Comparison of ENCODE assay signal across 9 mouse cellular contexts in the genomic region with DNA sequence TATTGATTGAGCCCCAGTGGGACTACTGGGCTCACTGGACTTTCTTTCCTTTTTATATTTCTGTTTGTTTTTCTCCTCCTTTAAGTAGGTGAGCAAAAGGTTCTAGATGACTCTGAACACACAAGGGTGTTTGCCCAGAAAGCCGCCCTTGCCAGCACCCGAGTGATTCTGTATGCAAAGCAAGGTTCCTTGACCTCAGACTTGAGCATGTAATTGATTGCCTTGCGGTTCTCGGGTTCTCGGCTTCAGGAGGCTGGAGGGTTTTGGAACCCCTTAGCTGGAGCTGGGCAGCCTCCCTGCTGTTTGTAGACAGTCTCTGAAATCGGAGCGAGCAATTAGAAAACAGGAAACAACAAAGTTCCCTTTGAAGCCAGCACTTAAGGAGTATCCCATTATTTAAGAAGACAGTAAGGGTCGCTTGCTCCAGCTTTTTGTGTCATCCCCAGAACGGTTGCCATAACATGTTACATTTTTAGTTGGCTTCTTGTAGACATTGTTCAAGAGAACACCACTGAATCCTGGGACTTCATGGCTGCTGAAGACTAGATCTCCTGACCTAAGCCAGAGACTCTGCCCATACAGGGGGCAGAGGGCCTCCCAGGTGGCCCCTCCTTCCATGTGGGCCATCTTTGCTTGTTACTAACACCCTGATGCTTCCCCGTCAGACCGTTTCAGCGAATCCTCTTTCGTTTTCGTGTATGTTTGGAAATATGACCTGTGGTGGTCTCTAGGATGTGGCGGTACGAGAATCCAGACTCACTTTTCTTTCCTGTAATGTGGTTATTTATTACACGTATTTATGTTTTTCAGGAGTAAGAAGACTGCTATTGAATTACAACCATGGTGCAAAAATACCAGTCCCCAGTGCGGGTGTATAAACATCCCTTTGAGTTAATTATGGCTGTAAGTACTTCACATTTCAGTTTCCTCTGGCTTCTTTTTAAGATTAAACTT. TPM values are rescaled to one million over a fixed set of nuclear protein-coding genes. Genes with fewer than 3 reads are reported as not detected.
DNase-seq lines count a peak whose midpoint lies in the region; ATAC-seq and TF ChIP-seq lines count a peak whose summit lies in the region.
"Had no signal": no experiment of that assay in that cellular context is flagged by ENCODE, and none has a peak within 500 bp of the region (broad histone marks: within the 10 kb centered on the region; RNA-seq: fewer than 3 reads in every experiment).

No protein-coding gene starts in this region.

- peak overlapping the region; percentile 98; the same call in 1 of the 2 replicates for H3K27ac ChIP-seq in heart, embryonic 12.5 days (ENCODE audit: poor library complexity, severe bottlenecking)
- H3K27ac ChIP-seq in hindbrain, postnatal 0 days = 0 out of 2 replicates have a peak overlapping the region, but pooled peaks have one; percentile 20
- no peak overlapping the region for H3K27ac ChIP-seq in midbrain, embryonic 12.5 days (replicated peaks)

- ATAC-seq in heart, embryonic 12.5 days (ENCODE audit: insufficient number of reproducible peaks, low FRiP score) = no peak
- ATAC-seq in hindbrain, postnatal 0 days = no peak
- no peak for ATAC-seq in midbrain, embryonic 12.5 days (ENCODE audit: low FRiP score, low read depth)
- ATAC-seq: Patski had no signal

- intact Hi-C loops in heart, postnatal 14 days (cut with DNase I) = loop anchor here (2.0 kb wide), 2 partner anchors 18 to 36 kb away; no protein-coding TSS in a partner anchor

- 65% methylated on average over 18 of the region's 18 CpGs for WGBS in heart, embryonic 12.5 days
- 41% methylated on average over 18 of the region's 18 CpGs for WGBS in hindbrain, postnatal 0 days
- WGBS in midbrain, embryonic 12.5 days = 59% methylated on average over 18 of the region's 18 CpGs

- H3K9ac ChIP-seq in heart, embryonic 12.5 days = peak overlapping the region; percentile 95
- H3K9ac ChIP-seq in hindbrain, postnatal 0 days (replicated peaks; ENCODE audit: low read length) = peak overlapping the region; percentile 73; the same call in 1 of the 2 replicates
- no peak overlapping the region for H3K9ac ChIP-seq in midbrain, embryonic 12.5 days (replicated peaks)

- no peaks in the 10 kb centered on the region for H3K27me3 ChIP-seq in heart, embryonic 12.5 days (replicated peaks)
- no peaks in the 10 kb centered on the region for H3K27me3 ChIP-seq in hindbrain, postnatal 0 days (ENCODE audit: insufficient read depth, low read length)
- no peaks in the 10 kb centered on the region for H3K27me3 ChIP-seq in midbrain, embryonic 12.5 days
- H3K27me3 ChIP-seq: Patski had no signal

- no peak for TF ChIP-seq CTCF in hindbrain, postnatal 0 days (IDR thresholded peaks at IDR 0.05; ENCODE audit: low read depth)

- H3K4me2 ChIP-seq in heart, embryonic 12.5 days = peak overlapping the region; percentile 86
- peak overlapping the region; percentile 69 for H3K4me2 ChIP-seq in hindbrain, postnatal 0 days (ENCODE audit: low read depth, low read length)
- peak overlapping the region; percentile 81 for H3K4me2 ChIP-seq in midbrain, embryonic 12.5 days (replicated peaks)

- 0 out of 2 replicates have a peak, but pooled peaks cover 3% of the 10 kb centered on the region for H3K9me3 ChIP-seq in heart, embryonic 12.5 days (replicated peaks)
- no peaks in the 10 kb centered on the region for H3K9me3 ChIP-seq in hindbrain, postnatal 0 days (ENCODE audit: low read length)
- H3K9me3 ChIP-seq in midbrain, embryonic 12.5 days = no peaks in the 10 kb centered on the region

- H3K4me3 ChIP-seq in heart, embryonic 12.5 days = peak overlapping the region; percentile 94
- H3K4me3 ChIP-seq in hindbrain, postnatal 0 days (ENCODE audit: low read length) = peak overlapping the region; percentile 64
- H3K4me3 ChIP-seq in midbrain, embryonic 12.5 days = peak overlapping the region; percentile 78

- H3K4me1 ChIP-seq in heart, embryonic 12.5 days (replicated peaks) = peaks cover 73% of the 10 kb centered on the region
- peaks cover 42% of the 10 kb centered on the region for H3K4me1 ChIP-seq in hindbrain, postnatal 0 days (ENCODE audit: insufficient read depth, low read length)
- H3K4me1 ChIP-seq in midbrain, embryonic 12.5 days = peaks cover 63% of the 10 kb centered on the region

- H3K36me3 ChIP-seq in heart, embryonic 12.5 days = peaks cover 15% of the 10 kb centered on the region
- H3K36me3 ChIP-seq in hindbrain, postnatal 0 days (ENCODE audit: insufficient read depth, low read length) = peaks cover 5% of the 10 kb centered on the region; the same call in 1 of the 2 replicates
- H3K36me3 ChIP-seq in midbrain, embryonic 12.5 days = peaks cover 6% of the 10 kb centered on the region; the same call in 1 of the 2 replicates

- DNase-seq in heart, postnatal 14 days = no peak
- peak; percentile 65 for DNase-seq in cerebellum, adult 9-10 months
- DNase-seq in hindbrain, postnatal 0 days (ENCODE audit: low spot score) = no peak
- no peak for DNase-seq in right cerebral cortex, adult 2 months (ENCODE audit: low spot score in 2 of 2)
- DNase-seq in kidney, adult 8-10 months = no peak
- no peak for DNase-seq in adrenal gland, adult 8-10 months

RNA-seq across cellular contexts. Expression of gene Sec14l1, which starts 1.7 kb away (rescaled TPM):
- polyA plus RNA-seq in heart, embryonic 12.5 days (2016; fragmentation: Nextera tagmentation; extraction: Ambion mirVana) = 53.4 and 56.6 TPM in 2 replicates
- 10 to 100 TPM; 89.1 to 92.0 TPM for total RNA-seq in heart, postnatal 14 days (2021)
- 69.1 and 74.1 TPM in 2 replicates for total RNA-seq in hindbrain, postnatal 0 days (2014; rRNA removed)
- polyA plus RNA-seq in hindbrain, postnatal 0 days (2015; fragmentation: Nextera tagmentation; extraction: Ambion mirVana) = 47.0 and 47.3 TPM in 2 replicates
- polyA plus RNA-seq in midbrain, embryonic 12.5 days (2016; fragmentation: Nextera tagmentation; extraction: Ambion mirVana) = 63.7 and 68.9 TPM in 2 replicates
- 100 to 1,000 TPM; 138 to 170 (median 166) TPM for total RNA-seq in adrenal gland, adult 8-10 months (2022)
